Mouse (Mus musculus) liver, adult 2 months (tissue): ENCODE data around the gene Wdr20. TPM values are rescaled to one million over a fixed set of nuclear protein-coding genes. Genes with fewer than 3 reads are reported as not detected.

Source experiments
- DNase-seq: peaks from one replicate; pipeline ENCODE4 v3.0.0-alpha.2; 2011; ENCODE audit warnings: low read depth, low spot score; ENCODE audit errors: extremely low read depth
- H3K27ac ChIP-seq: fragments of 200-500 bp; replicated peaks from 2 replicates; pipeline ENCODE4 v1.5.1; 2012; ENCODE audit warnings: low read depth, mild to moderate bottlenecking, control low read depth, inconsistent platforms, low read length; ENCODE audit not compliant: insufficient read depth
- H3K27me3 ChIP-seq: fragments of 200-500 bp; 2 replicates; pipeline ENCODE4 v1.6.1; 2012; ENCODE audit warnings: mild to moderate bottlenecking, moderate library complexity, low read length, inconsistent platforms; ENCODE audit not compliant: control insufficient read depth, insufficient read depth
- H3K36me3 ChIP-seq: fragments of 200-500 bp; 2 replicates; pipeline ENCODE4 v1.6.1; 2012; ENCODE audit warnings: low read length, inconsistent platforms; ENCODE audit not compliant: control insufficient read depth, insufficient read depth
- H3K4me1 ChIP-seq: fragments of 200-500 bp; 2 replicates; pipeline ENCODE4 v1.6.1; 2011; ENCODE audit warnings: low read length; ENCODE audit not compliant: control insufficient read depth, insufficient read depth
- H3K4me3 ChIP-seq: fragments of 200-500 bp; 2 replicates; pipeline ENCODE4 v1.5.1; 2011; ENCODE audit warnings: low read depth, mild to moderate bottlenecking, control low read depth, low read length, moderate library complexity; ENCODE audit not compliant: insufficient read depth
- H3K79me2 ChIP-seq: fragments of 200-500 bp; 2 replicates; pipeline ENCODE4 v1.6.1; 2012; ENCODE audit warnings: inconsistent platforms, mild to moderate bottlenecking, low read length, moderate library complexity; ENCODE audit not compliant: control insufficient read depth, insufficient read depth
- H3K9ac ChIP-seq: fragments of 200-500 bp; 2 replicates; pipeline ENCODE4 v1.6.1; 2012; ENCODE audit warnings: low read depth, mild to moderate bottlenecking, control low read depth, inconsistent platforms, low read length
- CTCF ChIP-seq: fragments of 200-500 bp; IDR thresholded peaks from 2 replicates; pipeline ENCODE4 v1.5.1; 2011; ENCODE audit warnings: low read depth, low read length, control low read depth
- POLR2A ChIP-seq: fragments of 200-500 bp; IDR thresholded peaks from 2 replicates; pipeline ENCODE4 v1.6.1; 2011; ENCODE audit warnings: low read length, control low read depth; ENCODE audit not compliant: insufficient read depth; ENCODE audit errors: extremely low read depth
- WGBS: fragments of 180-500 bp; shearing (Covaris S2); methylation state at CpG from one replicate; pipeline ENCODE4 v1.1.7; 2018; 5-methylcytosine and 5-hydroxymethylcytosine counted together
- polyA plus RNA-seq: library from polyadenylated mRNA; depleted of rRNA; stranded (reverse); fragments of >200 nt; gene quantifications from 2 replicates; pipeline ENCODE4 v1.2.3, GENCODE M21; 2012
- total RNA-seq: library from RNA; depleted of rRNA; stranded (reverse); fragments of >200 nt; gene quantifications from 2 replicates; pipeline ENCODE4 v1.2.3, GENCODE M21; 2014

Gene Wdr20
- total and polyA plus RNA-seq, 2 experiments, result 16.5 to 21.0 TPM

GRCm38 (mm10) chr12:110764531-110764930 lies 26.8 kb downstream of the Wdr20 start:
- H3K27ac ChIP-seq, result no peak overlapping the region
- H3K36me3 ChIP-seq, result no peaks in the 10 kb centered on the region
- no peak overlapping the region for H3K9ac ChIP-seq
- no peak for DNase-seq
- no peak for TF ChIP-seq CTCF
- no peak for TF ChIP-seq POLR2A
- H3K27me3 ChIP-seq, result no peaks in the 10 kb centered on the region
- no peak overlapping the region for H3K4me3 ChIP-seq
- peaks cover 13% of the 10 kb centered on the region for H3K4me1 ChIP-seq
- 84% methylated on average over 5 of the region's 5 CpGs for WGBS
- peaks cover 41% of the 10 kb centered on the region for H3K79me2 ChIP-seq

- peaks cover 19% of the 10 kb centered on the region for H3K4me1 ChIP-seq
- peaks cover 28% of the 10 kb centered on the region; the same call in 1 of the 2 replicates for H3K79me2 ChIP-seq
- DNase-seq, result no peak
- H3K27me3 ChIP-seq, result no peaks in the 10 kb centered on the region
- H3K4me3 ChIP-seq, result no peak overlapping the region
- H3K9ac ChIP-seq, result no peak overlapping the region
- no peaks in the 10 kb centered on the region for H3K36me3 ChIP-seq
- TF ChIP-seq CTCF (no peak), POLR2A (no peak)
- no peak overlapping the region for H3K27ac ChIP-seq
Measured at GRCm38 (mm10) chr12:110768562-110768961, 30.8 kb downstream of the Wdr20 start.

GRCm38 (mm10) chr12:110769660-110770297 lies 32.0 kb downstream of the Wdr20 start:
- Histone ChIP-seq H3K36me3 (no peaks in the 10 kb centered on the region), H3K4me3 (no peak overlapping the region), H3K79me2 (peaks cover 28% of the 10 kb centered on the region; the same call in 1 of the 2 replicates), H3K27ac (no peak overlapping the region), H3K9ac (0 out of 2 replicates have a peak overlapping the region, but pooled peaks have one; percentile 11), H3K27me3 (no peaks in the 10 kb centered on the region), H3K4me1 (peaks cover 18% of the 10 kb centered on the region)
- 63% methylated on average over 6 of the region's 6 CpGs for WGBS
- TF ChIP-seq POLR2A, result no peak
- TF ChIP-seq CTCF, result no peak
- DNase-seq, result peak; percentile 21

GRCm38 (mm10) chr12:110770479-110771247 lies 32.9 kb downstream of the Wdr20 start:
- no peak for TF ChIP-seq POLR2A
- TF ChIP-seq CTCF, result no peak
- WGBS, result 33% methylated on average over 10 of the region's 10 CpGs
- Histone ChIP-seq H3K36me3 (no peaks in the 10 kb centered on the region), H3K79me2 (peaks cover 28% of the 10 kb centered on the region; the same call in 1 of the 2 replicates), H3K27me3 (no peaks in the 10 kb centered on the region), H3K9ac (no peak overlapping the region), H3K4me1 (peaks cover 21% of the 10 kb centered on the region), H3K27ac (no peak overlapping the region), H3K4me3 (no peak overlapping the region)
- peak; percentile 55 for DNase-seq

GRCm38 (mm10) chr12:110771961-110772360 lies 34.2 kb downstream of the Wdr20 start:
- Histone ChIP-seq H3K36me3 (no peaks in the 10 kb centered on the region), H3K4me1 (peaks cover 21% of the 10 kb centered on the region), H3K27me3 (no peaks in the 10 kb centered on the region), H3K79me2 (peaks cover 21% of the 10 kb centered on the region; the same call in 1 of the 2 replicates), H3K27ac (no peak overlapping the region), H3K4me3 (no peak overlapping the region), H3K9ac (no peak overlapping the region)
- 49% methylated on average over 6 of the region's 6 CpGs for WGBS
- peak; percentile 65 for DNase-seq
- TF ChIP-seq POLR2A (no peak), CTCF (no peak)
